Mouse (Mus musculus) adrenal gland, postnatal 4 days (tissue): Measurements from ENCODE around the gene Dcaf8. TPM values are rescaled to one million over a fixed set of nuclear protein-coding genes. Genes with fewer than 3 reads are reported as not detected.
A peak's percentile ranks its signal among the peaks of the same experiment; 100 is the strongest.
"Not testable (repeated sequence)": the region's sequence is repeated elsewhere in the genome, so short reads cannot be mapped to it uniquely, and the experiment has no call there.

ENCODE experiments used
- DNase-seq, 2 experiments: peaks; one replicate each; pipeline ENCODE4 v3.0.0; 2021 to 2022; ENCODE audit warnings: low spot score in 2 of 2, mixed read lengths in 2 of 2
- total RNA-seq, 2 experiments: library from RNA; stranded (reverse); gene quantifications; 2 replicates each; pipeline ENCODE4 v1.2.3; 2021

The Dcaf8 gene
- total RNA-seq, 2 experiments from 2014 or later, result 177 to 181 TPM

DNA sequence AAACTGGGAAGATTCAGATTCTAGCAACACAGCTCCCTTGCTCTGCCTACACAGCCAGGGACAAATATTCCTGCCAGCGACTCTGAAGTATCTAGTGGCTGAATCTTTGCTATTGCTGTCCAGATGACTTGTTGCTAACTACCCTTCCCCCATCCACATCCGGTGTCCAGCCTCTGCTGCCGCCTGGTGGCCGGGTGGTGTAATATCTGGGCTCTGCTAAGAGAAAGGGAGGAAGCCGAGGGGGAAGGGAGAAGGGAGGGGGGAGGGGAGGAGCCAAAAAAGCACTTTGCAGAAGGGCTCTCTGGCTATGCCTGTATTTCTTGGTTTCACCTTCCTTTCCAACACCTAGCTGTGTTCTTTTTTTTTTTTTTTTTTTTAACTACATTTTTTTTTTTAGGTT, 69.3 kb downstream of the Dcaf8 start:
- peak; percentile 91 to 93 for DNase-seq

DNA sequence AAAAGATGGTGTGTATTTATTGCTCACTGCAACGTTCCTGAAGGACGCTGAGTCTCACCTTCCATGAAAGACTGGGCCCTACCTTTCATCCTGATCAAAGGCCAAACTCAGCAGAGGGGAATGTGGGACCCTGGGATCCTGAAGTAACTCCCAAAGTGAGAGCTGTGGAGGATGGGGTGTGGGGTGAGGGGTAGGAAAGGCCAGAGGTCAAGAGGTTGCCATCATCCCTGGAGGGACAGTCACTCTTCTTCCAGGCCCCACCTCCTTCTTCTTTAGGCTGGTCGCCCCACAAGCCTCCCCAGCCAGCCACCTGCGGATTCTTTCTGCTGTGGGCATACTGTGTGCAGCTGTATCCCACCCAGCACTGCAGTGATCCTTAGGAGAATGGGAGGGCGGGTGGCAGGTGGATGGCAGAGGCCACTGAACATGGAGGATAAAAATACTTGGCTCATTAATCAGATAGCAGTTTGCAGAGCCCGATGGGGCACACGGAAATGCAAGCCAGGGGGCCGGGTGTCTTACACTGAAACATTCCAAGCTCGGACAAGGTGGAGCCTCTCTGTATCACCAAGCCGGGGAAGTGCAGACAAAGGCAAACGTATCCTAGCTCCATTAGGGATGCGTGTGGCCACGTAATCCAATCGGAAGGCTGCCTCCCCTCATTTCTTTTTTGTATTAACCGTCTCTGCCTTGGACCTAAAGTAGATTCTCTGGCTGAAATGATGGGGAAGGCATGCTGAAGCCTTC, 70.5 kb downstream of the Dcaf8 start:
- no peak for DNase-seq

DNA sequence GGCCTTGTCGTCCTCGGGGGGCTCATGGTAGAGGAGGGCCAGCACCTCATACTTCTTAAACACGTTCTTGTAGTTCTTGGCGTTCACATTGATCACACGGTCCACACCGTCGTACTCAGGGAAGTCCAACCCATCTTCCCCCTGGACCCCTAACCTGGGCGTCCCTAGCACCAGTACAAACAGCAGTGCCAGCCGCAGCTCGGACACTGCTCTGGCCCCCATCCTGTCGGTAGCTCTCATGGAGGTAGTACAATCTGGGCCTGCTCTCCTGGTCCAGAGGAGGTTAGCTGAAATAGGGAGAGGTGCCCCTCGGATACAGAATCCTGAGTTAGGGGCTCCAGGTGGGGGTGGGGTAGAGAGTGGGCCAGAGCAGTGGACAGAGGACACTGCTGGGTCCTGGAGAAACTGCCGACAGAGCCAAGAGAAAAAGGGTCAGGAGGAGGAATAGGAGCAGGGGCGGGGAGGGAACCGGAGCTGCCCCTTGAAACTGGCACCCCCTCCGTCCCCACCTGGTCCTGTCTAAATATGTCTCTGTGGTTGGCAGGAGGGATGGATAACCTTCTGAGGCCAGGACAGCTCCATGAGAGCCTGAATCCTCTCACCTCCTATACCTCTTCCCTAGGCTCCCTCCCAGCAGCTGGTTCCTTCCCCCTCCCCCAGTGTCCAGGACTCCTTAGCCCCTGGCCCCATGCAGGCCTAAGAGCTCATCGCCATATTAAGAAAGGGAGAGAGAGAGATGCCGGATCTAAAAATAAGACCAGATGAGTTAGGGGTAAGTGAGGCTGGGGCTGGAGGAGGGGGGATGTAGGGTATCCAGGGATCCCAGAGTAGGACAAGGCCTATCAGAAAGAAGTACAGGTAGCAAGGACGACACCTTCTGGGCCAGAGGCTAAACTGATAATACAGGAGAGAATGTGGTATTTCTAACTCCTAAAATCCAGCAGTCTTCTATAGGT, 71.8 kb downstream of the Dcaf8 start, which contains the start of gene Casq1:
Casq1 (minus strand) TSS at position 418 of the 956 bp plus-strand sequence.
- DNase-seq, result no peak

DNA sequence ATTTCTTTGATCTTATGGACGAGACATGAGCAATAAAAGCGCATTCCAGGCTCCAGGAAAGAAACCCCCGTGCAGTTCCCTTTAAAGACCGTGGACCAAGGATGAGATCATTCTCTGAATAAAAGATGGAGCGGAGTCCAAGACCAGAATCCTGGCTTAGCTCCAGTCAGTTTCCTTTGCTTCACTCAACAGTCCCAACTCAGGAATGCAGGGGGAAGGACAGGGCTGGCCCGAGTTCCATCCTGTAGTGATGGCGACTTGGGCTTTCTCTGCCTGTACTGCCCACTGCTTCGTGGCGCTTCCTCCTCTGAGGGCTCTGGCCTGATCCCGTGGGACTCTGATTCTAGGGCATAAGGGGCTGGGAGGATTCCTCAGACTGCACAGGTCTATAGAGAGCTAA, 72.5 kb downstream of the Dcaf8 start:
- no peak for DNase-seq

DNA sequence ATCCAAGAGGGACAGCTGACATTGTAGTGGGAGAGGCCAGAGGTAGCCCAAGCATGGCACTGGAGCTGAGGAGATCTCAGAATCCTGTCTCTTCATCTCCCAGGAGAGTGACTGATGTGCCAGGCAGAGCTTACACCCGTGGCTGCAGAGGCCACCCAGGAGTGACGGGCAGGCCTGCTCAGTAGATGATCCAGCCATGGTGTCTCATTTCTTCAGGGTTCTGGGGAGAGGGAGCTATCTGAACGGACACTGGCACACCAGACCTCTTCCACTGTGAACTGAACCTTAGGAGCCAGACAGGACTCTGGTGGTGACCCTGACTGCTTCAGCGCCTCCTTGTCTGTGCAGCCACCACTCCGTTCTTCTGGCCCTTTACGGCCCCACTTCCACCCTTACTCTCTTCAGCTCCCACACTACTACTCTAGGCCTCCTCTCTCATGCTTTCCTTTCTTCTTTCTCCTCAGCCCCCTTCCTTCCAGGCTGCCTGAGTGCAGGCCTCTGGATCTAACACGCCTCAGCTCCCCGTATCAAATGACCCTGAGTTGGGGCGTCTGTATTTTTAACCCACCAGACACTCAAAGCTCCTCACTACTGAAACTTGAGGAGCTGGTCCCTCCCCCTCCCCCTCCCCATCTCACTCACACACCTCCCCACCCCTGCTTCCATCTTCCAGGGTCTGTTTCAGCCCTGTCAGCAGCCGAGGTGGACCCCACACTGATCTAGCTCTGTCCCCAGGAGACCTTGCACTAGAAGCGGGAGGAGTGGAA, 73.6 kb downstream of the Dcaf8 start:
- DNase-seq, result no peak

DNA sequence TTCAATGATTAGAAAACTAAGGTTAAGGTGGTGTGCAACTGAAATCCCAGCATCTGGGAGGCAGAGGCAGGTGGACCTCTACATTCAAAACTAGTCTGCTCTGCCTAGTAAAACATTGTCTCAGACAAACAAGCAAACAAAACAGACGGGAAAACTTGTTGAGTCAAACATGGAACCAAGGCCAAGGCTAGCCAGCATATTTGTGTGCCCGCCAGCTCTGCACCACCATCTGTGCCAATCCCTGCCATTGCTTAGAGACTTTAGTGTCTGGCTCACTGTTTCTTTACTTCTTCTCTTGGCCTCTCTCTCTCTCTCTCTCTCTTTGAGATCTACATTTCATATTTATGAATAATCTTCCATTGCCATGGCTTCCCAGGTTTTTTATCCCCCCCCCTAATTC, 80.3 kb downstream of the Dcaf8 start:
- no peak for DNase-seq

DNA sequence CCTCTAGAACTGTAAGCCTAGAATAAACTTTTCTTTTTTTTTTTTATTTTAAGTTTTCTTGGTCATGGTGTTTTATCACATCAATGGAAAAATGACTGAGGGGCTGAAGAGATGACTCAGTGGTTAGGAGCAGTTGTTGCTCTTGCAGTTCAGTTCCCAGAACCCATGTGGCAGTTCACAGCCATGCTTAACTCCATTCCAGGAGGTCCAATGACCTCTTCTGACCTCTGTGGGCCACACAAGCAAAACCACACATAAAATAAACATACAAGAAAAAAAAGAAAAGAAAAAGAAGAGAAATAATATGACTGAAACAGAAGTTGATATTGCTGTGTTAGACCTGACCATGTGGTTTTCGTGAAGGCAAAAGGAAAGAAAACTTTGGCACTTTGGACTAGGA, 81.3 kb downstream of the Dcaf8 start:
- no peak for DNase-seq

DNA sequence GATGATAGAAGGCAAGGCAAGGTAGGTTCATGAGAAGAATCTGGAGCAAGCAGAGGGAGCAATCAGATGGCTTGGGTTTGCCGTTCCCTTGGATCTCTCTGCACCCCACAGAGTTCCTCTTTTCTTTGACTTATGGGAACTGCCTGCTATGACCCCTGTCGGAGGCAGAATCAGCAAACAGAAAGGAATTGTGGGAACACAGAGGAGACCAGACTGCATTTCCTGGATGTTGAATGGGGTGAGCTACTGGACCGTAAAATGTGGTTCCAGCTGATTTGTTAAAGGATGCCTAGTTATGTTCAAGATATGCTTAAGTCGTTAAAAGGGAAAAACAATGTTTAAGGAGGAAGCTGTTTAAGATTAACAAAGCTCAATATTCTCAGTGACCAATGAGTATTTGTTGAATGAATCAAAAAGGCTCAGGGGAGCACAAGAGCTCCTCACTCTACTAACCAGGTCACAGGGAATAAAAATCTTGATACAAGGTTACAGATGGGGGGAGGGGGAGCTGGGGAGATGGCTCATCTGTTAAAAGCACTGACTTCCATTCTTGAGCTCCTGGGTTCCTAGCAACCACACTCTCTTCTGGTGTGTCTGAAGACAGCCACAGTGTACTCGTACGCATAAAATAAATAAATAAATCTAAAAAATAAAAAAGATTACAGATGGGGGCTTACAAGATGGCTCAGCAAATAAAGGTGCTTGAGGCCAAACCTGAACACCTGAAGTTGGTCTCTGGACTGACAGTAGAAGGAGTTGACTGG, 93.2 kb downstream of the Dcaf8 start:
- no peak for DNase-seq

DNA sequence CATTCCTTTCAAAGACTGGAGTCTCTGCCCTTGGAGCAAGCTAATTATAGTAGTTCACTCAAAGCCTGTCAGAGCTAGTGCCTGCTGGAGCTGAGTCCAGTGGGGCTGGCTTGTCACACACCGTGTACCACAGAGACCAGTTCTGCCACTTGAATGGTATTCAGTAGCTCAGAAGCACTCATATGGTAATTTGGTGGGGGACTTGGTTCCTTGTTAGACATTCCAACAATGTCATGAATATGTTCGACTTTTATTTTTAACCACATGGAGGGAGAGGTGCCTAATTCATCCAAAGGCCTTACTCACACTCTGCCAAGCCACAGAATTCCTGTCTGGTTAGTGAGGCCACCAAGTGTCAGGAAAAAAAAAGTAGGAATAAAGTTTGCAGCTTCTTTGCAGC, 94.5 kb downstream of the Dcaf8 start:
- no peak for DNase-seq

DNA sequence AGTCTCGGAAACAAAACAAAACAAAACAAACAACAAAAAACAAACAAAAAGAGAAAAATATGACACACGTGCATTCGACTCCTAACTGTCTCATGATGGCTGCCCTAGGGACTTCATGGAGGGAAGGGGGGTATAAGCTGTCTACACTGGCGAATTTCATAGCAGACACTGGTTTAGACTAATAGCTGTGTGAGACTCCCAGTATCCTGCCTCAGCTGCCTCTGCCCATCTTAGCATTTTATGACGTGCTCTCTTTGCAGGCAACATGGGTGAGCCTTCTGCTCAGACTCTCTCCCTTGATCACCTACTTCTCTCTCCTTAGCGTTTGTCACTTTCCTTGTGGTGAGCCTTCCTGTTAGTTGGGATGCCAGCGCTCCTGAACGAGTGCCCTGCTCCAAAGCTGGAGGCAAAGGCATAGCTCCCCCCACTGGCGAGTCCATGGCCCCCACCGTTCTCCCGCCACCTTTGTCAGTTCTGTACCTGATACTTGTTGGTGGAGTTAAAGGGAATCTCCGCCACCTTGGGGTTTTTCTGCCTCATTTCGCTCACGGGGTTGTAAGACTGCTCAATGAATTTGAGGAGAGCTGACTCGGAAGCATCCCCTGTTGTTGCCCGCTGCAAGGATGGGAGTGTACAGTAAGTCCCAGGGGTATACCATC, 95.8 kb downstream of the Dcaf8 start:
- DNase-seq, result no peak

DNA sequence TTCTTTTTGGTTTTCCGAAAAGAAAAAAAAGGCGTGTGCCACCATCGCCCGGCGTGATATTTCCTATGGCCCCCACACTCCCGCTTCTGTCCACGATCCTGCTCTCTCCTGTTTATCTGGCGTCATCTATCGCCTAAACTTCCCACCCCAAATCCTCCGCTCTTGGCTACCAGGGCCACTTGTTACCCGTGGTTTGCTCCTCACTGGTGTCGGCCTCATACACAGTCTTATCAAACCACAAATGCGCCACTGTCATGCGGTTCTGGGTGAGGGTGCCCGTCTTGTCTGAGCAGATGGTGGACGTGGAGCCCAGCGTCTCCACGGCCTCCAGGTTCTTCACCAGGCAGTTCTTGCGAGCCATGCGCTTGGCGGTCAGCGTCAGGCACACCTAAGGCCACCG, 96.8 kb downstream of the Dcaf8 start:
- DNase-seq, result not testable (repeated sequence)

Other genes starting within 250 kb of the Dcaf8 start
- under 1 TPM; 0.20 to 0.62 TPM for gene Slamf6, start 230.6 kb upstream of the Dcaf8 start, total RNA-seq
- gene Vangl2, start 119.6 kb upstream of the Dcaf8 start, total RNA-seq, result 10 to 100 TPM; 16.2 to 18.7 TPM
- under 1 TPM in 1 of 2 experiments, not detected in 1; 0.31 TPM for gene Nhlh1, start 90.5 kb upstream of the Dcaf8 start, total RNA-seq
- gene Copa, start 65.6 kb upstream of the Dcaf8 start, total RNA-seq, result 100 to 1,000 TPM; 187 to 205 TPM
- gene Ncstn, start 65.3 kb upstream of the Dcaf8 start, total RNA-seq, result 100 to 1,000 TPM; 148 to 154 TPM
- gene Pex19, start 21.3 kb upstream of the Dcaf8 start, total RNA-seq, result 100 to 1,000 TPM; 168 to 170 TPM
- gene Pea15a, start 58.7 kb downstream of the Dcaf8 start, total RNA-seq, result 10 to 100 TPM; 92.5 to 94.7 TPM
- gene Casq1, start 71.8 kb downstream of the Dcaf8 start, total RNA-seq, result 10 to 100 TPM; 15.7 to 51.9 TPM
- under 1 TPM; 0.39 to 0.45 TPM for gene Atp1a4, start 110.3 kb downstream of the Dcaf8 start, total RNA-seq
- 10 to 100 TPM; 45.3 to 55.6 TPM for gene Igsf8, start 113.6 kb downstream of the Dcaf8 start, total RNA-seq
- 10 to 100 TPM; 50.9 to 70.2 TPM for gene Atp1a2, start 150.0 kb downstream of the Dcaf8 start, total RNA-seq
- gene Kcnj9, start 181.2 kb downstream of the Dcaf8 start, total RNA-seq, result under 1 TPM; 0.11 to 0.20 TPM
- 1 to 10 TPM; 1.8 to 4.5 TPM for gene Kcnj10, start 193.1 kb downstream of the Dcaf8 start, total RNA-seq
- gene Pigm, start 228.5 kb downstream of the Dcaf8 start, total RNA-seq, result 10 to 100 TPM; 18.1 to 19.9 TPM